Mouse (Mus musculus): ENCODE results near the gene Arxes1. TPM values are rescaled to one million over a fixed set of nuclear protein-coding genes. Genes with fewer than 3 reads are reported as not detected.
"Not testable (repeated sequence)": the region's sequence is repeated elsewhere in the genome, so short reads cannot be mapped to it uniquely, and the experiment has no call there.

The Arxes1 gene
- 42.7 and 44.7 TPM in 2 replicates for polyA plus RNA-seq (2014; fragmentation: Nextera tagmentation; extraction: Ambion mirVana)

DNA sequence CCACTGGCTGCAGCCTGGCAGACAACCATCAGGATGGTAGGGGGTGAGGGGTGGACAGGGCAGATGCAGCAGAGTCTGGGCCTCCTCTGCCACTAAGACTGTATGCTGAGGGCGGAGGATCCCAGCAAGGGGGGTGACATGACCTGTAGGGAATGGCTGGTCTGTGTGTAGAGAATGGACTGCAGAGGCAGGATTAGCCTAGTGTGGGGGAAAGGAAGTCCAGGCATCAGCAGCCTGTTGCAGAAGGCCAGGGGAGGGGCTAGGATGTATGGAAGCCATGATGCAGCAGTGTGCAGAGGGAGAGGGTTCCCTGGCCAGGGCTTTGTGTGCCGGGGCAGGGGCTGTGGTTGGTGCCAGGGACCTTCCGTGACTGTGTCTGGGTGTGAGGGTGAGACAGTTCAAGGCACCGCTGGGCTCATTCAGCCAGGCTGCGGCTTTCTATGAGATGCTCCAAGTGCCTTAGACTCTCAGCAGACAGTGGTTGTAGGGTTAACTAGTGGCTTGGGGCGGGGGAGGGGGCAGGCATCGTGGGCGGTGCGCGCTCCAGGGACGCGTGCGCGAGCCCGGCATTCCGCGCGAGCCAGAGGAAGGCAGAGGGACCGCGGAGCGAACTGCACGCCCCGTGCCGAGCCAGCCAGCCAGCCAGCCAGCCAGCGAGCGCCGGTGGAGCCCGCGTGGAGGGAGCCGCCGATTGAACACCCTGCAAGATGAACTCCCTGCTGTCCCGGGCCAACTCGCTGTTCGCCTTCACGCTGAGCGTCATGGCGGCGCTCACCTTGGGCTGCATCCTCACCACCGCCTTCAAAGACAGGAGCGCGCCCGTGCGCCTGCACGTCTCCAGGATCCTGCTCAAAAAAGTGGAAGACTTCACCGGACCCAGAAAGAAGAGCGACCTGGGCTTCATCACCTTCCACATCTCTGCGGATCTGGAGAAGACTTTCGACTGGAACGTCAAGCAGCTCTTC, at the start of gene Arxes1:
TSS of gene Arxes1 (plus strand) at position 569 of the 965 bp plus-strand sequence.
- H3K27me3 ChIP-seq (ENCODE audit: control insufficient read depth, insufficient read depth, low read length): not testable (repeated sequence)

DNA sequence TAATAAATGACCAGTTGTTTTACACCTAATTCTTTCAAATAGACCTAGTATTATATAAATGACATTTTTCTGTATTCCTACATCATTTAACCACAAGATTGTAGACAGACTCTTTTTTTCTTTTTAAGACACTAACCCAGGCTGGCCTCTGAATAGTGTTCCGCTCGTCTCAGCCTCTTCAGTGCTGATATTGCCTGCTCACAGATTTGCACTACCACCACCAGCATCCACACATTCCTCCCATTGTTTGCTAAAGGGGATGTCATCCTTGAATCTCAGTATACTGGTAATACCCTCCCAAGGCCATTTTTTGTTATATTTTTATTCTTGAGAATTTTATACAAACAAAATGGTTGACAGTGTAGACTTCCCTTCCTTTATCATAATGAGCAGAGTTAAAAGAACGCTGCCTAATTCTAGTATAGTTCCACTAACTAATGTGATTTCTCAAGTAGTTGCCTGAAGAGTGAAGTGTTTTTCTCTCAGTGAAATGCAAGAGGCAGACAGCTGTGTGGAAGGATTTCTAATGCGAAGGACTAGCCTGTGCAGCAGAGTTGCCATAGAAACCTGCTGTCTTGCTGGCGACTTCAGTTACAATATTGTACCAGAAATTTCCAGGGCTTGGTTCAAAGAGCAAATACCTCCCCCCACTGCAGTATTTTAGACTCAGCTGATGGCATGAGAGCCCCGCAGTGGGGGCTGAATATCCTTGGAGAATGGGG, 48.5 kb upstream of the Arxes1 start:
- no peak overlapping the region for H3K4me3 ChIP-seq (ENCODE audit: low read depth, low read length)
- H3K4me2 ChIP-seq (ENCODE audit: low read depth): no peak overlapping the region
- no peak overlapping the region for H3K9ac ChIP-seq (ENCODE audit: low read length)
- no peak overlapping the region for H3K27ac ChIP-seq (ENCODE audit: low read depth, low read length)
- no peaks in the 10 kb centered on the region for H3K36me3 ChIP-seq (ENCODE audit: control insufficient read depth, insufficient read depth, low read length)
- no peaks in the 10 kb centered on the region for H3K27me3 ChIP-seq (ENCODE audit: control insufficient read depth, insufficient read depth, low read length)
- H3K4me1 ChIP-seq (ENCODE audit: control insufficient read depth, insufficient read depth, low read length): no peaks in the 10 kb centered on the region
- 76% methylated on average over 6 of the region's 6 CpGs for WGBS
- ATAC-seq (ENCODE audit: insufficient read depth, low FRiP score, low TSS enrichment) (no peak), DNase-seq (ENCODE audit: low spot score) (no peak)
- H3K9me3 ChIP-seq (ENCODE audit: control insufficient read depth, low read length): no peaks in the 10 kb centered on the region

More for the DNA sequence above, at the start of gene Arxes1:
- H3K36me3 ChIP-seq (ENCODE audit: control insufficient read depth, insufficient read depth, low read length); H3K27ac ChIP-seq (ENCODE audit: low read depth, low read length); DNase-seq (ENCODE audit: low spot score); H3K4me1 ChIP-seq (ENCODE audit: control insufficient read depth, insufficient read depth, low read length); H3K9me3 ChIP-seq (ENCODE audit: control insufficient read depth, low read length); H3K9ac ChIP-seq (ENCODE audit: low read length): not testable (repeated sequence)
- H3K4me3 ChIP-seq (ENCODE audit: low read depth, low read length): peak within 1 kb of the TSS; percentile 11; the same call in 1 of the 2 replicates
- peak within 1 kb of the TSS; percentile 34 for H3K4me2 ChIP-seq (ENCODE audit: low read depth)
- ATAC-seq (ENCODE audit: insufficient read depth, low FRiP score, low TSS enrichment): peak; percentile 91
- 19% methylated on average over 14 of the region's 49 CpGs for WGBS

DNA sequence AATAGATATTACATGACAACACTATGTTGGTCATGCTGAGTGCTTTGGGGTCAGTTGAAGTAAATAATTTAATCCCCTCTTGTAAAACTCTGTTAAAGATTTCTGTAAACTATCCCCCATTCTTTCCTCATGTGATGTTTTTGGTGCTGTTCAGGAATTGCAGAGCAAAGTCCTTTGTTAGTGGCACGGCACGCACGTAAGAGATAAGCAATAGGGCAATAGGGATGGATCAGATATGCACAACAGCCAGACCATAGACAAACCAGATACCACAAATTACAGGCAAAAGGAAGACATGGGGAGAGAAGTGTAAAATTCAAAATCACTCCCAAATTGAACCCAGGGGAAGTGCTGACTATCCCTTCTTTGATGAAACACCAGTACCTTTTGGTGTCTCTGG, 46.9 kb upstream of the Arxes1 start:
- 91% methylated on average over 3 of the region's 3 CpGs for WGBS
- no peaks in the 10 kb centered on the region for H3K27me3 ChIP-seq (ENCODE audit: control insufficient read depth, insufficient read depth, low read length)
- H3K4me2 ChIP-seq (ENCODE audit: low read depth): no peak overlapping the region
- H3K9me3 ChIP-seq (ENCODE audit: control insufficient read depth, low read length): no peaks in the 10 kb centered on the region
- no peak overlapping the region for H3K4me3 ChIP-seq (ENCODE audit: low read depth, low read length)
- DNase-seq (ENCODE audit: low spot score) (no peak), ATAC-seq (ENCODE audit: insufficient read depth, low FRiP score, low TSS enrichment) (no peak)
- H3K9ac ChIP-seq (ENCODE audit: low read length): no peak overlapping the region
- H3K36me3 ChIP-seq (ENCODE audit: control insufficient read depth, insufficient read depth, low read length): no peaks in the 10 kb centered on the region
- no peak overlapping the region for H3K27ac ChIP-seq (ENCODE audit: low read depth, low read length)
- no peaks in the 10 kb centered on the region for H3K4me1 ChIP-seq (ENCODE audit: control insufficient read depth, insufficient read depth, low read length)

DNA sequence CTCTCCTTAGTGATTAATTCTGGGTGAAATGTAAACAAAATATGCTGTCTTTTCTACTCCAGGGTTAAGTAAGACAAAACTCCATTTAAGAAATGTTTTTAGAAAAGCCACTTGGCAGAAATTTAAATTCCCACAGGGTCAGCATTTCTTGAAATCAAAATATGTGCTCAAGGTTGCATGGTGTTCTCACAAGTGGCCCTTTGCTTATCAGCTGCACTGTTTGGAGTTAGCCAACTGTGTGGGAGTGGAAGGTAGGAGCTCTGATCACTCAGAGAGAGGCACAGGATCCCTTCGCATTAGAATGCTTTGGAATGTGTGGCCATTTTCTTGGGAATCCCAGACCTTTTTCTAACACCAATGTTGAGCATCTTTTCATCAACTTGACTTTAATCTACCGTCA, 42.5 kb upstream of the Arxes1 start:
- no peak for DNase-seq (ENCODE audit: low spot score)
- ATAC-seq (ENCODE audit: insufficient read depth, low FRiP score, low TSS enrichment): no peak
- 76% methylated on average over 2 of the region's 2 CpGs for WGBS

DNA sequence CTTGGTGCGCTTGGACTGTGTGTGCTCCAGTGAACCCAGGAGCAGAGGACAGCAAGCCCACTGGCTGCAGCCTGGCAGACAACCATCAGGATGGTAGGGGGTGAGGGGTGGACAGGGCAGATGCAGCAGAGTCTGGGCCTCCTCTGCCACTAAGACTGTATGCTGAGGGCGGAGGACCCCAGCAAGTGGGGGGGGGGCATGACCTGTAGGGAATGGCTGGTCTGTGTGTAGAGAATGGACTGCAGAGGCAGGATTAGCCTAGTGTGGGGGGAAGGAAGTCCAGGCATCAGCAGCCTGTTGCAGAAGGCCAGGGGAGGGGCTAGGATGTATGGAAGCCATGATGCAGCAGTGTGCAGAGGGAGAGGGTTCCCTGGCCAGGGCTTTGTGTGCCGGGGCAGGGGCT, 40.0 kb upstream of the Arxes1 start:
- H3K4me3 ChIP-seq (ENCODE audit: low read depth, low read length); H3K4me1 ChIP-seq (ENCODE audit: control insufficient read depth, insufficient read depth, low read length); H3K9ac ChIP-seq (ENCODE audit: low read length); H3K27ac ChIP-seq (ENCODE audit: low read depth, low read length); H3K36me3 ChIP-seq (ENCODE audit: control insufficient read depth, insufficient read depth, low read length); H3K9me3 ChIP-seq (ENCODE audit: control insufficient read depth, low read length); H3K27me3 ChIP-seq (ENCODE audit: control insufficient read depth, insufficient read depth, low read length); H3K4me2 ChIP-seq (ENCODE audit: low read depth): not testable (repeated sequence)
- 52% methylated on average over 2 of the region's 3 CpGs for WGBS
- ATAC-seq (ENCODE audit: insufficient read depth, low FRiP score, low TSS enrichment) (peak; percentile 91), DNase-seq (ENCODE audit: low spot score) (peak; percentile 15)

More for the DNA sequence above, 42.5 kb upstream of the Arxes1 start:
- Histone ChIP-seq H3K9ac (ENCODE audit: low read length) (no peak overlapping the region), H3K4me1 (ENCODE audit: control insufficient read depth, insufficient read depth, low read length) (no peaks in the 10 kb centered on the region), H3K9me3 (ENCODE audit: control insufficient read depth, low read length) (no peaks in the 10 kb centered on the region), H3K27me3 (ENCODE audit: control insufficient read depth, insufficient read depth, low read length) (no peaks in the 10 kb centered on the region), H3K36me3 (ENCODE audit: control insufficient read depth, insufficient read depth, low read length) (no peaks in the 10 kb centered on the region), H3K27ac (ENCODE audit: low read depth, low read length) (no peak overlapping the region), H3K4me3 (ENCODE audit: low read depth, low read length) (no peak overlapping the region), H3K4me2 (ENCODE audit: low read depth) (no peak overlapping the region)

DNA sequence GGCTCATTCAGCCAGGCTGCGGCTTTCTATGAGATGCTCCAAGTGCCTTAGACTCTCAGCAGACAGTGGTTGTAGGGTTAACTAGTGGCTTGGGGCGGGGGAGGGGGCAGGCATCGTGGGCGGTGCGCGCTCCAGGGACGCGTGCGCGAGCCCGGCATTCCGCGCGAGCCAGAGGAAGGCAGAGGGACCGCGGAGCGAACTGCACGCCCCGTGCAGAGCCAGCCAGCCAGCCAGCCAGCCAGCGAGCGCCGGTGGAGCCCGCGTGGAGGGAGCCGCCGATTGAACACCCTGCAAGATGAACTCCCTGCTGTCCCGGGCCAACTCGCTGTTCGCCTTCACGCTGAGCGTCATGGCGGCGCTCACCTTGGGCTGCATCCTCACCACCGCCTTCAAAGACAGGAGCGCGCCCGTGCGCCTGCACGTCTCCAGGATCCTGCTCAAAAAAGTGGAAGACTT, 39.5 kb upstream of the Arxes1 start, which contains the start of gene Arxes2:
TSS of gene Arxes2 (plus strand) at position 161 of the 456 bp plus-strand sequence.
- 12% methylated on average over 5 of the region's 39 CpGs for whole genome bisulfite sequencing
- DNase-seq (ENCODE audit: low spot score); H3K9me3 ChIP-seq (ENCODE audit: control insufficient read depth, low read length); H3K27ac ChIP-seq (ENCODE audit: low read depth, low read length); H3K9ac ChIP-seq (ENCODE audit: low read length); H3K4me1 ChIP-seq (ENCODE audit: control insufficient read depth, insufficient read depth, low read length); H3K36me3 ChIP-seq (ENCODE audit: control insufficient read depth, insufficient read depth, low read length); H3K27me3 ChIP-seq (ENCODE audit: control insufficient read depth, insufficient read depth, low read length): not testable (repeated sequence)
- ATAC-seq (ENCODE audit: insufficient read depth, low FRiP score, low TSS enrichment): peak; percentile 83
- Histone ChIP-seq H3K4me2 (ENCODE audit: low read depth) (peak within 1 kb of the TSS; percentile 34; the same call in 1 of the 2 replicates), H3K4me3 (ENCODE audit: low read depth, low read length) (peak within 1 kb of the TSS; percentile 23)

DNA sequence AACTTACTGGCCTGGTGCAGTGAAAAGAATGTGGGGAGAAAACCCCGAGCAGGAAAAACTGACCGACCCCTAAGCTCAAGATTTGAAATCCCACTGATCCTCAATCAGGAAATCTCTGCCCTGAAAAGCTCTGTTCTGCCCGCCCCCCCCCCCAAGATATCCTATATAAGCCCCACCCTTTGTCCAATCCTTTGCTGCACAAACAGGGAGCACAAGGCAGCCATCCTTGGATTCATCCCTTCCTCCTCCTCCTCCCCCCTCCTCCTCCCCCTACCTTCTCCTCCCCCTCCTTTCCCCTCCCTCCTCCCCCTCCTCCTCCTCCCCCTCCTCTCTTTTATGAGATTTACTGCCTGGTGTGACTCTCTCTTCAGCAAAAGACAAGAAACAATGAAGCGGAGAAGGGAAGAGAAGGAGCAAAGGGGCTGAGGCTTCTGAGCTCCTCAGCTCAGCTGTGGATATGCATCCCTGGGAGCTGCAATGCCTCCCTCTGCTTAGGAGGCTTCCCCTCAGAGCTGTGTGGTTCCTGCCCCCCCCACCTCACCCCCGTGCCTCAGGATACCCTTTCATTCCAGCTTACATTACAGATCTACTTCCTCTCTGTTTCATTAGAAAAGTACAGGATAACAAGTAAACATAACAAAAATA, 25.8 kb upstream of the Arxes1 start:
- no peak overlapping the region for H3K4me2 ChIP-seq (ENCODE audit: low read depth)
- H3K4me3 ChIP-seq (ENCODE audit: low read depth, low read length): no peak overlapping the region
- 46% methylated on average over 4 of the region's 5 CpGs for WGBS
- no peaks in the 10 kb centered on the region for H3K4me1 ChIP-seq (ENCODE audit: control insufficient read depth, insufficient read depth, low read length)
- H3K27me3 ChIP-seq (ENCODE audit: control insufficient read depth, insufficient read depth, low read length): no peaks in the 10 kb centered on the region
- no peak overlapping the region for H3K27ac ChIP-seq (ENCODE audit: low read depth, low read length)
- H3K9me3 ChIP-seq (ENCODE audit: control insufficient read depth, low read length): no peaks in the 10 kb centered on the region
- ATAC-seq (ENCODE audit: insufficient read depth, low FRiP score, low TSS enrichment) (peak; percentile 75), DNase-seq (ENCODE audit: low spot score) (no peak)
- H3K9ac ChIP-seq (ENCODE audit: low read length): no peak overlapping the region
- H3K36me3 ChIP-seq (ENCODE audit: control insufficient read depth, insufficient read depth, low read length): no peaks in the 10 kb centered on the region

DNA sequence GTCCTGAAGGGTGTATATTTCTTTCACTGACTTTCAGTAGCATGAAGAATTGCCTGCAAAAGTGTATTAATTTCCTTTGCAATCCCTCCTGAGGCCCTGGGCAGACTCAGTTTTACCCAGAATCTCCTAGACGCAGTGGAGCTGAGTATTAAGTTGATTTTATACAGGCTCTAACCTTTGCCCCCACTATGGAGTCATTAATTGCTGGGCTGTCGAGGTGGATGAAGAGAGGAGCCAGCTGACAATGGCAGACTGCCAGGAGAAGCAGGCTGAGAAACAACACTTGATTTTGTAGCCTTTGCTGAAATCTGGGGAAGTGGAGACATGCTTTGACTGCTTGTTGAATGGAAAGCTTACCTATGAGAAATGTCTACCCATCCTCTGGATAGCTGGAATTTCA, 18.8 kb upstream of the Arxes1 start:
- Histone ChIP-seq H3K27me3 (ENCODE audit: control insufficient read depth, insufficient read depth, low read length) (no peaks in the 10 kb centered on the region), H3K4me2 (ENCODE audit: low read depth) (no peak overlapping the region), H3K27ac (ENCODE audit: low read depth, low read length) (no peak overlapping the region), H3K4me3 (ENCODE audit: low read depth, low read length) (no peak overlapping the region), H3K4me1 (ENCODE audit: control insufficient read depth, insufficient read depth, low read length) (no peaks in the 10 kb centered on the region), H3K9me3 (ENCODE audit: control insufficient read depth, low read length) (no peaks in the 10 kb centered on the region), H3K9ac (ENCODE audit: low read length) (no peak overlapping the region), H3K36me3 (ENCODE audit: control insufficient read depth, insufficient read depth, low read length) (no peaks in the 10 kb centered on the region)
- DNase-seq (ENCODE audit: low spot score): no peak
- 25% methylated on average over 2 of the region's 2 CpGs for WGBS
- ATAC-seq (ENCODE audit: insufficient read depth, low FRiP score, low TSS enrichment): no peak

Data from neural tube, embryonic 11.5 days (tissue).